ENCODE assay signal across 24 mouse cellular contexts in the genomic region with DNA sequence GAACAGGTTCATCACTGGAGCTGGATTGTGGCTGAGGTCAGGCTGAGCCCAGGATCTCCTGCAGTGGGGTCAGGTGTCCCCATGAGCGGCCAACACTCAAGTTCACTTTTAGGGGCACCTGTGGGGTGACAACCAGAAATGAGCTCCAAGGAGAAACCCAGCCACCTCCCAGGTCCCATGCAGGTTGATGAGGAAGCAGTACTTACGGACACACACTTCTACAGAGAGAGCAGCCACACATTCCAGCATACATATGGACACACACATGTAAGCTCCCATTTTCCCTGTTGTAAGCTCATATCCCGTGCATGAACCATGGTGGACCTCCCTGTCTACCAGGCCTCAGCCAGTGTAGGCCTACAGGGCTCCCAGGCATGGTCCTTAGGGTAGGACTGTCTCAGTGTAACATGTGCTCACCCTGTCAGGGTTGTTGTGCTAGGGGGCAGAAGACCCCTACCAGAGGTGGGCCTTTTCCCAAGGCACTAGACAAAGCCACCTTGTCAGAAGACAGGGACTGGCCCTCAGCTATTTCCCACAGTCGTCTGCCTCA. TPM values are rescaled to one million over a fixed set of nuclear protein-coding genes. Genes with fewer than 3 reads are reported as not detected.
A peak's percentile ranks its signal among the peaks of the same experiment; 100 is the strongest.
DNase-seq lines count a peak whose midpoint lies in the region; ATAC-seq lines count a peak whose summit lies in the region.
"Had no signal": no experiment of that assay in that cellular context is flagged by ENCODE, and none has a peak within 500 bp of the region (broad histone marks: within the 10 kb centered on the region; RNA-seq: fewer than 3 reads in every experiment).

No protein-coding gene starts in this region.

- peaks cover 4% of the 10 kb centered on the region; the same call in 1 of the 2 replicates for H3K4me1 ChIP-seq in heart, embryonic 10.5 days
- H3K4me1 ChIP-seq in liver, embryonic 11.5 days (replicated peaks; ENCODE audit: control insufficient read depth, insufficient read depth, low read length), result no peaks in the 10 kb centered on the region
- H3K4me1 ChIP-seq: embryonic facial prominence, embryonic 13.5 days; embryonic facial prominence, embryonic 15.5 days had no signal

- H3K4me3 ChIP-seq in heart, embryonic 10.5 days, result no peak overlapping the region
- H3K4me3 ChIP-seq in liver, embryonic 11.5 days (ENCODE audit: low read depth, low read length), result no peak overlapping the region
- H3K4me3 ChIP-seq: embryonic facial prominence, embryonic 13.5 days; embryonic facial prominence, embryonic 15.5 days; erythroblast, embryonic 14.5 days; forebrain, embryonic 10.5 days; forebrain, embryonic 12.5 days had no signal

- H3K9ac ChIP-seq in liver, embryonic 11.5 days (ENCODE audit: low read depth, low read length), result no peak overlapping the region
- H3K9ac ChIP-seq: embryonic facial prominence, embryonic 13.5 days; embryonic facial prominence, embryonic 15.5 days; forebrain, embryonic 12.5 days had no signal

- no peaks in the 10 kb centered on the region for H3K9me3 ChIP-seq in heart, embryonic 10.5 days
- no peaks in the 10 kb centered on the region for H3K9me3 ChIP-seq in liver, embryonic 11.5 days (ENCODE audit: control insufficient read depth, low read length)
- H3K9me3 ChIP-seq: embryonic facial prominence, embryonic 13.5 days; embryonic facial prominence, embryonic 15.5 days; forebrain, embryonic 10.5 days; forebrain, embryonic 12.5 days had no signal

- no peak for ATAC-seq in liver, embryonic 11.5 days (replicated peaks; ENCODE audit: low FRiP score)
- ATAC-seq: forebrain, embryonic 14.5 days; forebrain, embryonic 16.5 days had no signal

- peaks cover 12% of the 10 kb centered on the region; the same call in 1 of the 2 replicates for H3K27me3 ChIP-seq in heart, embryonic 10.5 days (ENCODE audit: insufficient read depth, poor library complexity, severe bottlenecking)
- peaks cover 2% of the 10 kb centered on the region; the same call in 1 of the 2 replicates for H3K27me3 ChIP-seq in liver, embryonic 11.5 days (replicated peaks; ENCODE audit: control insufficient read depth, insufficient read depth, low read length)
- H3K27me3 ChIP-seq: embryonic facial prominence, embryonic 13.5 days; embryonic facial prominence, embryonic 15.5 days; forebrain, embryonic 12.5 days had no signal

- peak; percentile 59 for DNase-seq in heart, embryonic 10.5 days (ENCODE audit: low spot score)
- no peak for DNase-seq in heart, postnatal 36 days
- DNase-seq in liver, embryonic 11.5 days (ENCODE audit: low spot score), result peak; percentile 21
- no peak for DNase-seq in liver
- DNase-seq: adrenal gland, adult 2 months; adrenal gland, postnatal 10 days; adrenal gland, postnatal 25 days; cerebellum, adult 11 months; cerebellum, adult 18-20 months; cerebellum, adult 8-10 months; cerebellum, adult 9-11 months; cerebellum, postnatal 14 days; cerebellum, postnatal 36 days; embryo, embryonic 11 days had no signal

- H3K27ac ChIP-seq in heart, embryonic 10.5 days, result no peak overlapping the region
- H3K27ac ChIP-seq in liver, embryonic 11.5 days (ENCODE audit: low read depth, low read length), result no peak overlapping the region
- H3K27ac ChIP-seq: embryonic facial prominence, embryonic 13.5 days; embryonic facial prominence, embryonic 15.5 days; forebrain, embryonic 10.5 days; forebrain, embryonic 12.5 days had no signal

- H3K36me3 ChIP-seq in heart, embryonic 10.5 days, result no peaks in the 10 kb centered on the region
- H3K36me3 ChIP-seq in liver, embryonic 11.5 days (ENCODE audit: control insufficient read depth, insufficient read depth, low read length), result no peaks in the 10 kb centered on the region
- H3K36me3 ChIP-seq: embryonic facial prominence, embryonic 13.5 days; embryonic facial prominence, embryonic 15.5 days; forebrain, embryonic 12.5 days had no signal

- WGBS in heart, embryonic 10.5 days, result 68% methylated on average over 4 of the region's 4 CpGs
- WGBS in liver, embryonic 11.5 days, result 70% methylated on average over 4 of the region's 4 CpGs

- intact Hi-C loops in heart, postnatal 36 days (cut with DNase I), result no loop called here

- no peak overlapping the region for H3K4me2 ChIP-seq in liver, embryonic 11.5 days
- H3K4me2 ChIP-seq: embryonic facial prominence, embryonic 13.5 days; embryonic facial prominence, embryonic 15.5 days; forebrain, embryonic 12.5 days had no signal

RNA-seq across cellular contexts. Expression of gene Nat8l, which starts 11.7 kb away (rescaled TPM):
- 0.39 and 0.45 TPM in 2 replicates for polyA plus RNA-seq in heart, embryonic 10.5 days (2016; fragmentation: Nextera tagmentation; extraction: Ambion mirVana)
- total RNA-seq in heart, postnatal 36 days (2021), result 1 to 10 TPM in 1 of 2 experiments, under 1 TPM in 1; 0.79 to 1.1 TPM
- 0.04 and 0.09 TPM in 2 replicates for polyA plus RNA-seq in liver, embryonic 11.5 days (2014; fragmentation: Nextera tagmentation; extraction: Ambion mirVana)
- total RNA-seq: MEL had no signal
- polyA plus RNA-seq: C2C12 had no signal

RNA-seq across cellular contexts. Expression of gene Gm1673, which starts 24.2 kb away (rescaled TPM):
- 82.7 and 88.8 TPM in 2 replicates for polyA plus RNA-seq in heart, embryonic 10.5 days (2016; fragmentation: Nextera tagmentation; extraction: Ambion mirVana)
- 1 to 10 TPM; 1.9 to 3.8 TPM for total RNA-seq in heart, postnatal 36 days (2021)
- polyA plus RNA-seq in liver, embryonic 11.5 days (2014; fragmentation: Nextera tagmentation; extraction: Ambion mirVana), result 24.1 and 27.6 TPM in 2 replicates
- total RNA-seq: common myeloid progenitor, adult 5-6 weeks; MEL had no signal
- polyA plus RNA-seq: erythroblast, embryonic 14.5 days had no signal

Comparison
In these comparisons a context has a peak if more than half of its experiments do, and no peak if none do; other contexts are left out.
1. DNase-seq: peak in heart, embryonic 10.5 days (single experiment) and liver, embryonic 11.5 days (single experiment); none in heart, postnatal 36 days (0 of 2) and liver (single experiment).